Mouse (Mus musculus): Measurements from ENCODE around the gene Bcl2l14.
A peak's percentile ranks its signal among the peaks of the same experiment; 100 is the strongest.

The Bcl2l14 gene

GRCm38 (mm10) chr6:134396018-134396417 is at the start of gene Bcl2l14:
Gene Bcl2l14, plus strand, starts transcription at chr6:134396318.
- DNase-seq, result no peak

- DNase-seq, result no peak
Observed at GRCm38 (mm10) chr6:134348526-134349067, 47.5 kb upstream of the Bcl2l14 start.

GRCm38 (mm10) chr6:134352881-134353280 is 43.2 kb upstream of the Bcl2l14 start:
- no peak for DNase-seq

- no peak for DNase-seq
Observed at GRCm38 (mm10) chr6:134353751-134354150, 42.4 kb upstream of the Bcl2l14 start.

GRCm38 (mm10) chr6:134357570-134357969 is 38.5 kb upstream of the Bcl2l14 start:
- DNase-seq, result no peak

GRCm38 (mm10) chr6:134360079-134360478 is 36.0 kb upstream of the Bcl2l14 start:
- DNase-seq, result no peak

- DNase-seq, result no peak
Observed at GRCm38 (mm10) chr6:134364644-134365043, 31.5 kb upstream of the Bcl2l14 start.

- DNase-seq, result no peak
Observed at GRCm38 (mm10) chr6:134365952-134366351, 30.2 kb upstream of the Bcl2l14 start.

GRCm38 (mm10) chr6:134366366-134367351 is 29.5 kb upstream of the Bcl2l14 start:
- DNase-seq, result no peak

GRCm38 (mm10) chr6:134367366-134368281 is 28.5 kb upstream of the Bcl2l14 start:
- DNase-seq, result no peak

- no peak for DNase-seq
Observed at GRCm38 (mm10) chr6:134372946-134373345, 23.2 kb upstream of the Bcl2l14 start.

GRCm38 (mm10) chr6:134377201-134377600 is 18.9 kb upstream of the Bcl2l14 start:
- DNase-seq, result no peak

- DNase-seq, result no peak
Observed at GRCm38 (mm10) chr6:134377856-134378255, 18.3 kb upstream of the Bcl2l14 start.

- DNase-seq, result no peak
Observed at GRCm38 (mm10) chr6:134381462-134381861, 14.7 kb upstream of the Bcl2l14 start.

GRCm38 (mm10) chr6:134385931-134386330 is 10.2 kb upstream of the Bcl2l14 start:
- DNase-seq, result no peak

- no peak for DNase-seq
Observed at GRCm38 (mm10) chr6:134387396-134387795, 8.7 kb upstream of the Bcl2l14 start.

GRCm38 (mm10) chr6:134388424-134389110 is 7.6 kb upstream of the Bcl2l14 start:
- DNase-seq, result peak in 1 of 2 experiments; percentile 9

GRCm38 (mm10) chr6:134389248-134389891 is 6.7 kb upstream of the Bcl2l14 start:
- DNase-seq, result peak; percentile 77 to 81

- DNase-seq, result no peak
Observed at GRCm38 (mm10) chr6:134389917-134390316, 6.2 kb upstream of the Bcl2l14 start.

GRCm38 (mm10) chr6:134390837-134391236 is 5.3 kb upstream of the Bcl2l14 start:
- no peak for DNase-seq

- peak; percentile 16 to 18 for DNase-seq
Observed at GRCm38 (mm10) chr6:134402914-134403683, 7.0 kb downstream of the Bcl2l14 start.
